23 mouse cellular contexts compared by ENCODE assay signal in genomic region chr6:88998927-88999722, GRCm38 (mm10).
"Had no signal": no experiment of that assay in that cellular context is flagged by ENCODE, and none has a peak within 500 bp of the region (broad histone marks: within the 10 kb centered on the region; RNA-seq: fewer than 3 reads in every experiment).

No protein-coding gene starts in this region.

- DNase-seq: liver, postnatal 0 days; lung, adult 2 months; lung, postnatal 14 days; lung, postnatal 36 days; retina, postnatal 1 day; right cerebral cortex, adult 18-20 months; right cerebral cortex, postnatal 25 days; right cerebral cortex, postnatal 4 days; spleen, adult 18-20 months; thymus, adult 2 months; thymus, postnatal 25 days; thymus, postnatal 4 days had no signal

- H3K9me3 ChIP-seq: liver, embryonic 15.5 days; lung, embryonic 15.5 days; midbrain, embryonic 10.5 days; midbrain, embryonic 12.5 days; neural tube, embryonic 13.5 days; neural tube, embryonic 15.5 days; stomach, embryonic 15.5 days had no signal

- H3K4me3 ChIP-seq: liver, embryonic 15.5 days; lung, embryonic 15.5 days; midbrain, embryonic 10.5 days; midbrain, embryonic 12.5 days; myocyte; neural tube, embryonic 13.5 days; neural tube, embryonic 15.5 days; stomach, embryonic 15.5 days had no signal

- ATAC-seq: liver, postnatal 0 days; lung, postnatal 0 days; midbrain, embryonic 16.5 days had no signal

- H3K27me3 ChIP-seq: lung, embryonic 15.5 days; stomach, embryonic 15.5 days had no signal

- H3K9ac ChIP-seq: liver, embryonic 15.5 days; liver, postnatal 0 days; lung, embryonic 15.5 days; midbrain, embryonic 12.5 days; neural tube, embryonic 13.5 days; neural tube, embryonic 15.5 days; stomach, embryonic 15.5 days had no signal

- H3K4me1 ChIP-seq: liver, embryonic 15.5 days; stomach, embryonic 15.5 days had no signal

- H3K27ac ChIP-seq: liver, embryonic 15.5 days; lung, embryonic 15.5 days; midbrain, embryonic 12.5 days; neural tube, embryonic 13.5 days; neural tube, embryonic 15.5 days; stomach, embryonic 15.5 days; stomach, postnatal 0 days had no signal

- H3K36me3 ChIP-seq: liver, embryonic 15.5 days; lung, embryonic 15.5 days; midbrain, embryonic 10.5 days; midbrain, embryonic 12.5 days; neural tube, embryonic 13.5 days; neural tube, embryonic 15.5 days; stomach, embryonic 15.5 days had no signal

- H3K4me2 ChIP-seq: liver, embryonic 15.5 days; lung, embryonic 15.5 days; neural tube, embryonic 13.5 days; neural tube, embryonic 15.5 days; stomach, embryonic 15.5 days had no signal
